Mouse (Mus musculus): ENCODE results near the gene H1foo. TPM values are rescaled to one million over a fixed set of nuclear protein-coding genes. Genes with fewer than 3 reads are reported as not detected.

H1foo gene
- total RNA-seq, 4 experiments from 2014 or later, result not detected

- no peak for DNase-seq (ENCODE audit: low spot score in 2 of 2)
Observed at GRCm38 (mm10) chr6:115961743-115962142, 17.0 kb downstream of the H1foo start.

- DNase-seq (ENCODE audit: low spot score in 2 of 2), result no peak
Observed at GRCm38 (mm10) chr6:115962439-115963085, 17.8 kb downstream of the H1foo start.

- no peak for DNase-seq (ENCODE audit: low spot score in 2 of 2)
Observed at GRCm38 (mm10) chr6:115963656-115964055, 18.9 kb downstream of the H1foo start.

GRCm38 (mm10) chr6:115966227-115966966, 21.7 kb downstream of the H1foo start:
- DNase-seq (ENCODE audit: low spot score in 2 of 2), result no peak

GRCm38 (mm10) chr6:115967291-115967880, 22.6 kb downstream of the H1foo start:
- no peak for DNase-seq (ENCODE audit: low spot score in 2 of 2)

- no peak for DNase-seq (ENCODE audit: low spot score in 2 of 2)
Observed at GRCm38 (mm10) chr6:115968086-115968485, 23.3 kb downstream of the H1foo start.

- no peak for DNase-seq (ENCODE audit: low spot score in 2 of 2)
Observed at GRCm38 (mm10) chr6:115968700-115969099, 24.0 kb downstream of the H1foo start.

GRCm38 (mm10) chr6:115969103-115969502, 24.4 kb downstream of the H1foo start:
- DNase-seq (ENCODE audit: low spot score in 2 of 2), result no peak

GRCm38 (mm10) chr6:115969952-115970351, 25.2 kb downstream of the H1foo start:
- no peak for DNase-seq (ENCODE audit: low spot score in 2 of 2)

- DNase-seq (ENCODE audit: low spot score in 2 of 2), result no peak
Observed at GRCm38 (mm10) chr6:115971273-115972060, 26.7 kb downstream of the H1foo start.

GRCm38 (mm10) chr6:115972083-115972764, 27.5 kb downstream of the H1foo start:
- no peak for DNase-seq (ENCODE audit: low spot score in 2 of 2)

GRCm38 (mm10) chr6:115973139-115973875, 28.6 kb downstream of the H1foo start:
- DNase-seq (ENCODE audit: low spot score in 2 of 2), result no peak

- DNase-seq (ENCODE audit: low spot score in 2 of 2), result peak; percentile 57 to 59
Observed at GRCm38 (mm10) chr6:115973881-115974662, 29.3 kb downstream of the H1foo start.

GRCm38 (mm10) chr6:115975606-115976005, 30.9 kb downstream of the H1foo start:
- no peak for DNase-seq (ENCODE audit: low spot score in 2 of 2)

- DNase-seq (ENCODE audit: low spot score in 2 of 2), result no peak
Observed at GRCm38 (mm10) chr6:115977810-115978209, 33.1 kb downstream of the H1foo start.

GRCm38 (mm10) chr6:115978596-115978995, 33.9 kb downstream of the H1foo start:
- no peak for DNase-seq (ENCODE audit: low spot score in 2 of 2)

- no peak for DNase-seq (ENCODE audit: low spot score in 2 of 2)
Observed at GRCm38 (mm10) chr6:115982889-115983288, 38.2 kb downstream of the H1foo start.

GRCm38 (mm10) chr6:115983306-115984038, 38.7 kb downstream of the H1foo start:
- DNase-seq (ENCODE audit: low spot score in 2 of 2), result no peak

GRCm38 (mm10) chr6:115984580-115984979, 39.8 kb downstream of the H1foo start:
- no peak for DNase-seq (ENCODE audit: low spot score in 2 of 2)
